Mouse (Mus musculus) macrophage (primary cell): ENCODE data around the gene Tldc1. TPM values are rescaled to one million over a fixed set of nuclear protein-coding genes. Genes with fewer than 3 reads are reported as not detected.
A peak's percentile ranks its signal among the peaks of the same experiment; 100 is the strongest.

Source experiments
- H3K27ac ChIP-seq: fragments of 350-480 bp; formaldehyde crosslinking; 2 replicates; pipeline ENCODE4 v1.9.0; 2021
- H3K36me3 ChIP-seq: fragments of 350-480 bp; formaldehyde crosslinking; 2 replicates; pipeline ENCODE4 v1.9.0; 2021; ENCODE audit errors: inconsistent target
- H3K4me3 ChIP-seq: fragments of 350-480 bp; formaldehyde crosslinking; 2 replicates; pipeline ENCODE4 v1.9.0; 2021; ENCODE audit errors: inconsistent target
- H3K79me2 ChIP-seq: fragments of 350-480 bp; formaldehyde crosslinking; 2 replicates; pipeline ENCODE4 v1.9.0; 2021; ENCODE audit errors: inconsistent target
- WGBS: methylation state at CpG from one replicate; pipeline ENCODE4 v1.1.7; 2026; ENCODE audit warnings: inconsistent platforms; ENCODE audit not compliant: missing documents; 5-methylcytosine and 5-hydroxymethylcytosine counted together
- polyA plus RNA-seq: library from polyadenylated mRNA; stranded (reverse); fragments of 250-400 nt; gene quantifications from 3 replicates; pipeline ENCODE4 v1.2.4, GENCODE M21; 2018; ENCODE audit warnings: inconsistent platforms

Tldc1 gene
- polyA plus RNA-seq, 1 experiment from 2014 or later, result 9.6 TPM

DNA sequence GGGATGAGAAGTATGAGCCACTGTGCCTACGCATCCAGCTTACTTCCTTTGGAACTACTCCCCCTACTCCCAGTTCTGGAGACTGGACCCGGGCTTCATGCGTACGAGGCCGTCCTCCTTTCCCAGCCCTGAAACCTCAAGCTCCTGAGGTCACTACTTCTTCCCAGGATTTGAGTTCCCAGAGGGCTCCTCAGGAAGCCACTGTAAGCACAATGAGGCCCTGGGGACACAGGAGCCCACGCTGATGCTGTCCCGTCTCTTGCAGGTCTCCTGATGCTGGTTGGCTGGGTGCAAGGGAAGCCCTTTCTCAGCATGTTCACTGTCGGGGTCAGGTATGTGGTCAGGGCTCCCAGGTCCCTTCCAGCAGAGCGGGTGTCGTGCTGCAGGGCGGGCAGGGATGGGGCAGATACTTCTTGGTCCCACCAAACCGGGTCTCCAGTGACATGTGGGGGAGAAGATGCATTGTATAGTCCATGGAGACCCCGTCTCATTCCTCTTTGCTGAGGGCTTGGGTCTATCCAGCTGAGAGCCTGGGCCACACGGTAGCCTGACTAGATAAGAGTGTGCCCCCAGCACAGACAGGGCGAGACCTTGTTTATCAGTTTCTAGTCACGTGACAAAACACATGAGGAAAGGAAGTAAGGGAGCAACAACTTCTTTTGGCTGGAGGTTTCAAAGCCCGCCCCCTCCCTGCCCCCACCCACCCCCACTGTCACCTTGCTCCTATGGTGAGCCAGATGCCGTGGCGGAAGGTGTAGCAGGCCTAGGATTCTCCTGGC, 39.9 kb downstream of the Tldc1 start:
- WGBS, result 84% methylated on average over 19 of the region's 19 CpGs
- H3K79me2 ChIP-seq, result no peaks in the 10 kb centered on the region
- no peak overlapping the region for H3K4me3 ChIP-seq
- no peaks in the 10 kb centered on the region for H3K36me3 ChIP-seq
- H3K27ac ChIP-seq, result no peak overlapping the region

DNA sequence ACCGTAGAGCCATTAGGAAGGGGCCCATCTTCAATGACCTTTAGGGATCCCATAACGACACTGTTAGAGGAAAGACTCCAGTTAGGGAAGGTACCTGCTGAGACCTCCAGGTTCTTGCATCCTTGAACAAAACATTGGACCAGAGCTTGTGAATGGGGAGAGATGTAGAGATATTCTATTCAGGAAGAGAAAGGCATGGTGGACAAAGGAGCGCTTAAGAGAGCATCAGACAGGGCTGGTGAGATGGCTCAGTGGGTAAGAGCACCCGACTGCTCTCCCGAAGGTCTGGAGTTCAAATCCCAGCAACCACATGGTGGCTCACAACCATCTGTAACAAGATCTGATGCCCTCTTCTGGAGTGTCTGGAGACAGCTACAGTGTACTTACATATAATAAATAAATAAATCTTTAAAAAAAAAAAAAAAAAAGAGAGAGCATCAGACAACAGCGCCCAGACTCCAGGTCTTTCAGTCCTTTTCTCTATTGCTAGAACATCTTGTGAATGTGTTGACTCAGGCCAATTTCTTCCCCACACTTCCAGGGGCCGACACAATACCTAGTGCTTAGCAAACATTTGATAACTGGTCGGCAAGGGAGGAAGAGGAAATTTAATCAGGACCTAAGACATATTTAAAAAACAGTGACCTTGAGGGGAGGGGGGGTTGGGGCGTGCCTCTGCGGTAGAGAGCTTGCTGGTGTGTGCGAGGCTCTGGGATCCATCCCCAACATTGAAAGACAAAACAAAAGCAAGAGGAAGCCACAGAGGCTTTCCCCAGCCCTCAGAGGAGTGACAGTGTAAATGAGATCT, 40.9 kb downstream of the Tldc1 start:
- Histone ChIP-seq H3K36me3 (no peaks in the 10 kb centered on the region), H3K4me3 (no peak overlapping the region), H3K79me2 (no peaks in the 10 kb centered on the region), H3K27ac (no peak overlapping the region)
- 59% methylated on average over 7 of the region's 11 CpGs for WGBS

DNA sequence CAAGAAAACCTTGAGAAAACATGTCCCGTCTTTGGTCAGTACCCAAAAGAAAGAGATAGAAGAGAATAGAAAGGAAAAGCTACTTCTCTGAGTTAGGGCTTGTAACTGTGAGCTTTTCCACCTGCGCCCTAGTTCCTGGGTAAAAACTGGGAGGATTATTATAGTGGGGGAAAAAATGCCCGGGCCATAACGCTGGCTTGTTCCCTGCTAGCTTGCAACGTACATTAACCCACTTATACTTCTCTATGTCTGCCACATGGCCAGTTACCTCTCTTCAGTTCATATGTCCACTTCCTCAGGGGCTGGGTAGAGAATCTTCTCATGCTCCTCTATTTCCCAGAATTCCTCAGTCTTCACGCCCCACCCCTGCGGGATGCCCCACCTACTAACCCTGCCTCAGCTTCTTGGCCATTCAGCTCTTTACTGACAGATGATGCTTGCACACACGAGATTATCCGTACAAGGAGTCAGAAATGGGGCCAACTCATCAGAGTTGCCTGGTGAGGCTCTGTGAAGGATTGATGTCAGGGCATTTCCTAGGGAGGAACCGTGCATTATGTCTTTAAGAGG, 41.8 kb downstream of the Tldc1 start:
- Histone ChIP-seq H3K79me2 (no peaks in the 10 kb centered on the region), H3K36me3 (no peaks in the 10 kb centered on the region), H3K27ac (no peak overlapping the region), H3K4me3 (no peak overlapping the region)
- 88% methylated on average over 10 of the region's 10 CpGs for WGBS

DNA sequence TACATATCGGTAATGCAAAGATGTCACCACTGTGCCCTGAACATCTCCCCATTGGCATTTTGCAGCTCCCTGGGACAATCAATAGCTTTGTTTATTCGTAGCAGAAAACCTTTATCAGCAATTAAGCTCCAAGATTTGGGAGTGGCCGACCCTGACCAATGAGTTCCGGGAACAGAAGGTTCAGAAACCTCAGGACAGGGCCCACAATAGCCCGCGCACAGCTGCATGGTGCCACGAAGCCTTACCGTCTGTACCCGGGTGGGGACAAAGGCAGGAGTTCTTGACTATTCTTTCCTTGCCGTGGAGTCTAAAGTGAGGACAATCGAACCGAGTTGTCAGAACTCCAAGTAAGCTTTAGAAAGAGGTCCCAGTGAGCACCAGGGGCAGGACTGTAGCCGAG, 46.1 kb downstream of the Tldc1 start:
- WGBS, result 88% methylated on average over 12 of the region's 13 CpGs
- Histone ChIP-seq H3K36me3 (no peaks in the 10 kb centered on the region), H3K79me2 (no peaks in the 10 kb centered on the region), H3K4me3 (no peak overlapping the region), H3K27ac (no peak overlapping the region)

DNA sequence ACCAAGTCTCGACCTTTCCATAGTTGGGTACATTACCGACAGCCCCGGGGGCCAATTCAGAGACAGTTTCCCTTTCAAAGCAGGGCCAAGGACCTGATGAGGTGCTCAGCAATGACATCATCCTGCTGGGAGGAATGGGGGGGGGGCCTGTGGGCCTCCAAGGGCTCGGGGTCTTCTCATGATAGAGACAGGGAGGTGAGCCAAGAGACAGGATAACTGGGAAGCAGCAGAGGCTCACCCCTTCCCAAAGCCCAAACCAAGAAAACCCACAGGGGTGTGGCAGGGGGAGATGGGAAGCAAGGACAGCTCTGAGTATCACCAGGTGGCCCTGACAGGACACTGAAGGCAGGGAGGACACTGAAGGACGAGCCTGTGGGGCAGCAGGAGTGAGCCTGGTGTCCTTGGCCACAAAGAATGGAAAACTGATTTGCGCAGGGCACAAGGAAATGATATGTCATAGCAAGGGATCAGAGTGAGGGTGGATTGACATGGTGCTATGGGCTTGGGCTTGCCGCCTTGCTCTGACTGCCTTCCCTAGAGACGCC, 49.8 kb downstream of the Tldc1 start:
- Histone ChIP-seq H3K27ac (no peak overlapping the region), H3K4me3 (no peak overlapping the region), H3K79me2 (no peaks in the 10 kb centered on the region), H3K36me3 (no peaks in the 10 kb centered on the region)
- 89% methylated on average over 8 of the region's 8 CpGs for WGBS

DNA sequence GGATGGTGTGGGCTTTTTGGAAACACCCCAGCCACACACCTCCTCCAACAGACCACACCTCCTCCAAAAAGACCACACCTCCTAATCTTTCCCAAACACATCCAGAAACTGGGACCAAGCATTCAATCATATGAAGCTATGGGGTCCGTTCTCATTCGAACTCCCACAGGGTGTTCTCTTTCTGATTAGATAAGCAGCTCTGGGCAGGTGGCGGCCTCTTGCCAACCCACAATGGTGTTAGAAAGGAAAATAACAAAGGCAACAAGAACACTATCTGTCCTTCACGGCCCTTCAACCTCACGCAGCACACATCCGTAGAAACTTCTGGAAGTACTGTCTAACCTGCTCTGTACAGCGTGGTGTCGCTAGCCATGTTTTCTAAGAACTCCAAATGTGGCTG, 51.1 kb downstream of the Tldc1 start:
- no peak overlapping the region for H3K27ac ChIP-seq
- H3K79me2 ChIP-seq, result no peaks in the 10 kb centered on the region
- whole genome bisulfite sequencing, result 91% methylated on average over 8 of the region's 8 CpGs
- H3K4me3 ChIP-seq, result no peak overlapping the region
- H3K36me3 ChIP-seq, result no peaks in the 10 kb centered on the region

DNA sequence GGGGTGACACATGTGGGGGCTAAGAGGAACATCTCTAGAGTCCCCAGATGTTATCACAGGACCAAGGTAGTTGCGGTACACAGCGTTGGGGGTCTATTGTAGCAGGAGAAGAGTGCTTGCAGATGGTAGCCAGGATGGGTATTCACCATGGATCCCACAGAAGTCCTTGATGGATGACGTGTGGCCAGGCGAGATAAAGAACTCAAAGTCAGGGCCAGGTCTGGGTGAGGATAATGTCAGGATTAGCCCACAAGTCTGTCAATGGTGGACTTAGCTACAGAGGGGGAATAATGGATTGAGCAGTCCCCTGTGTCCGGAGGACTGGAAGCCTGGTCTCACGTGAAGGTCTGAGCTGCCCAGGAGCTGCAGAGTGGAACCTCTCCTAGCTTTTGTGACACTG, 53.6 kb downstream of the Tldc1 start:
- H3K27ac ChIP-seq, result no peak overlapping the region
- H3K79me2 ChIP-seq, result no peaks in the 10 kb centered on the region
- WGBS, result 91% methylated on average over 6 of the region's 6 CpGs
- no peak overlapping the region for H3K4me3 ChIP-seq
- no peaks in the 10 kb centered on the region for H3K36me3 ChIP-seq

DNA sequence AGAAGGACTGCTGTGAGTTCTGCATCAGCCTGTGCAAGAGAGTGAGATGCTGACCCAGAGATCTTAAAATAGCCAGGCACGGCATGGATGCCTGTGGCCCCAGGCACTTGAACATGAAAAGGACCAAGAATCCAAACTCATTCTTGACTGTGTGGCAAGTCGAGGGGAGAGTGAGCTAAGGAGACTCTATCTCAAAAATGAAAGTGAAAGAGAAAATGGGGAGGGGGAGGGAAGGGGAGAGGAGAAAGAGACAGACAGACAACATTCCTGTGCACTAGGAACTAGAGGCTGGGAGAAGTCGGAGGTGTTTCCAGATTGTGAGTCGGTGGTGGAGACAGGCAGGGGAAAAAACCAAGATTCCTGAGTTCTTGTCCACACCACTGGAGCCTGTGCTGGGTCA, 54.5 kb downstream of the Tldc1 start:
- Histone ChIP-seq H3K27ac (no peak overlapping the region), H3K36me3 (no peaks in the 10 kb centered on the region), H3K79me2 (no peaks in the 10 kb centered on the region), H3K4me3 (no peak overlapping the region)
- WGBS, result 55% methylated on average over 4 of the region's 4 CpGs

DNA sequence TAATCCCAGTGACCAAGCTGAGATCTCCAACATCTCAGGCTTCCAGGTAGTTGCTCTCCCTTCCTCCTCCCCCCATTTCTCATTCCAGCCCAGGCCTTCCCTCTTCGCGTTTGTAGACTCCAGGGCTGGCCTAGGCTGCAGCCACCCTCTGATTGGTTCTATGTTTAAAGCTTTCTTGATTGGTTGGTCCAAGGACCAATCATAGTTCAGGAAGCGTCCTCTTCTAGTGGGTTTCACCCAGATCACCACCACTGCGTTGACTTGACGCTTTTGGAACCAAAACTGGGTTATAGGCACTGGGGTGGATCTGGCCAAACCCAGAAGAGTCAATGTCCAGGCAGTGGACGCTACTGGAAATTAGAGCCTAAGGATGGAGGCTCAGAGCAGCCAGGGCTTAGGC, 55.9 kb downstream of the Tldc1 start:
- Histone ChIP-seq H3K4me3 (no peak overlapping the region), H3K27ac (no peak overlapping the region), H3K36me3 (no peaks in the 10 kb centered on the region), H3K79me2 (no peaks in the 10 kb centered on the region)
- WGBS, result 87% methylated on average over 6 of the region's 6 CpGs

DNA sequence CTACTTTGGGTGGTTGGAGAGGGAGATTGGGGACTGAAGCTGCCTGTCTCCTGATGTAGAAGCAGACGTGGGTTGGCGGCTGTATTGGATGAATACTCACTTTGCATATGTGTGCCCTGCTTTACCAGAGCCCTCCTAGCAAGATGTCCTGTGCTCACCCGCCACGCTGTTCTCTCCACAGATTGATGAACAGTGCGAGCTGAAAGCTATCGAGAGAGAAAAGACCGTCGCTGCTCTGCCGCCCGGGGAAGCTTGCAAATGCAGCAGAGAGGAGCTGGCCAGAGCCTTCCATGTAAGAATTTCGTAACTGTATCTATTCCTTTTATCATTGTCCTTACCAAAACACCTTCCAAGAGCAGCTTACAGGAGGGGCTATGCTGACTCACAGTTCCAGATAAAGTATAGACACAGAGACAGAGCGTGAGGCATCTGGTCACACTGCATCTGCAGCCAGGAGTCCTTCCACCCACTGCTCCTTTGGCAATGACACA, 59.2 kb downstream of the Tldc1 start:
- H3K79me2 ChIP-seq, result no peaks in the 10 kb centered on the region
- H3K36me3 ChIP-seq, result no peaks in the 10 kb centered on the region
- WGBS, result 85% methylated on average over 12 of the region's 12 CpGs
- no peak overlapping the region for H3K27ac ChIP-seq
- H3K4me3 ChIP-seq, result no peak overlapping the region

DNA sequence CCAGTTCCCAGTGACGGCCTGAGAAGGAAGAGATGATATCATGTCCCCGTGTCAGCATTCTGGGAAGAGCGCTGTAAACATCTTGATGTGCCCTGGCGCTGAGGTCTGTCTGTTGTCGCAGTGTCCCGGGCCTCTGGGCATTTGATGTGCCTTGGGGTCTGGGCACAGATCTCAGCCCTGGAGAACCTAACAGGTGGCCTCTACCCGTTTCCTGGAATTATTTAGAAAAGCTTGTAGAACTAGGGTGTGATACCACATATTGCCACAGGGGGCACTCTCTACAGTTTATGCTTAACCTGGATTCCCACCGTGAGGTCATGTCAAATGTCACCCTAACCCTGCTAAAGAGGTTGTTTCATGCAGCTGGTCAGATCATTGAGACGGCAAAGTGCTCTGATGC, 60.5 kb downstream of the Tldc1 start:
- H3K79me2 ChIP-seq, result no peaks in the 10 kb centered on the region
- no peak overlapping the region for H3K4me3 ChIP-seq
- 64% methylated on average over 9 of the region's 9 CpGs for WGBS
- no peak overlapping the region for H3K27ac ChIP-seq
- no peaks in the 10 kb centered on the region for H3K36me3 ChIP-seq

DNA sequence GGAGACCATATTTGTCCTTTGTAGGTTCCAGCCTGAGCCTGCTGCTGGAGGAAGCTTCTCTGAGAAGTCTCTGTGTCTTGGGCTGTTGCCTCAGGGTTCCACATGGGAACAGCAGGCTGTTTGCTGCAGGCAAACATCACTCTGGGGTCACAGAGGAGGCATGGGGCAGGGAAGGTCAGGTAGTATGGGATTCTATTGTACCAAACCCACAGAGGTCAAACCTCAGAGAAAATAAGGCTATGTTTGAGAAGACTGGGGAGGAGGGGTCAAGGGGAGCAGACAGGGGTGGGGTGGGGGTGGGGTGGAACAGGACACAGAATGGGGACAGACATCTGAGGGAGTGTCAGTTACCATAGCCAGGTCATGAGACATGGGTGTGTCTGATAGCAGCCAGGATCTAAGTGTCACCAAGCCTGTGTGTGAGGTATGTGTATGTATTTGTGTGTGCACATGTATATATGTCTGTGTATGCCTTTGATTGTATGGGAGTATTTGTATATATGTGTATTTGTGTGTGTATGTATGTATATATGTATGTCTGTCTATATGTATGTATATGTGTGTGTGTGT, 61.4 kb downstream of the Tldc1 start:
- Histone ChIP-seq H3K27ac (no peak overlapping the region), H3K4me3 (no peak overlapping the region), H3K79me2 (no peaks in the 10 kb centered on the region), H3K36me3 (no peaks in the 10 kb centered on the region)

DNA sequence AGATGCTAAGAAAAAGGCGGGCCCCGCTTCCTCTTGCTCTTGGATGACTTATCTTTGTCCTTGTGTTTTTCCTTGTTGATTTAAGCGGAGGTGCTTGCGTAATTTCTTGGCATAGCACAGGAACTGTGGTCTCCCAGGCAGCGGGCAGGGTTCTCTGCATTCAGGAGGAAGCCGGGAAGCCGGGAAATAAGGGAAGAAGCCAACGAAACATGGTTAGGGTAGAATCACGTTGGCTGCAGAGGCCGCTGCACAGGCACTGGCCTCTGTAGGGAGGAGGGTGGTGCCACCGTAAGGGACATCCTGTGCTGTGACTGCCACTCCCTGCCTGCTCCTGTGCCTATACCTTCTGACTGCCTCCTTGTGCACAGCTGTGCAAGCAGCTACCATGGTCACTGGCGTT, 63.0 kb downstream of the Tldc1 start:
- Histone ChIP-seq H3K36me3 (no peaks in the 10 kb centered on the region), H3K4me3 (no peak overlapping the region), H3K79me2 (no peaks in the 10 kb centered on the region), H3K27ac (no peak overlapping the region)
- WGBS, result 70% methylated on average over 12 of the region's 12 CpGs

DNA sequence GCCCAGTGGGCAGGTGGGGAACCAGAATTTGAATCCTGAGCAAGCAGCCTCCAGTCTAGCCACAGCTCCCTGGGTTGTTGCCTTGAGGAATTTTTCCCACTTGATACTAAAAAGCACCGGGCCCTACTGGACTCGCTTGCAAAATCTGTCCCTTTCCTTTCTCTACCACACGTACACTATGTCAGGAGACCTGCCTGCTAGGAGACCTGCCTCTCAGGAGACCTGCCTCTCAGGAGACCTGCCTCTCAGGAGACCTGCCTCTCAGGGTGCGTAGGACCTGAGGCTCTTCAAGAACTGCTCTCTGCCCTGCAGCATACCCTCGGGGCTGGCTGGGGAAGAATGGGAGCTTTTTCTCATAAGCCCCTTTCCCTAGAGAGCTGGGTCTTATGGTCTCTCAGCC, 64.8 kb downstream of the Tldc1 start:
- Histone ChIP-seq H3K79me2 (no peaks in the 10 kb centered on the region), H3K27ac (0 out of 2 replicates have a peak overlapping the region, but pooled peaks have one; percentile 72), H3K36me3 (no peaks in the 10 kb centered on the region), H3K4me3 (no peak overlapping the region)
- 94% methylated on average over 4 of the region's 5 CpGs for WGBS
